Mouse (Mus musculus) adrenal gland, postnatal 25 days (tissue): ENCODE results near the gene Ddc. TPM values are rescaled to one million over a fixed set of nuclear protein-coding genes. Genes with fewer than 3 reads are reported as not detected.

Source experiments
- DNase-seq: peaks from one replicate; pipeline ENCODE4 v3.0.0; 2021; ENCODE audit warnings: mixed read lengths
- total RNA-seq: library from RNA; stranded (reverse); gene quantifications from 2 replicates; pipeline ENCODE4 v1.2.3, GENCODE M21; 2021

Gene Ddc
- total RNA-seq, 1 experiment from 2014 or later, result 70.3 TPM

GRCm38 (mm10) chr11:11781728-11782127 lies 116.2 kb downstream of the Ddc start:
- DNase-seq, result no peak

GRCm38 (mm10) chr11:11778345-11778744 lies 119.6 kb downstream of the Ddc start:
- DNase-seq, result no peak

GRCm38 (mm10) chr11:11777796-11778195 lies 120.1 kb downstream of the Ddc start:
- no peak for DNase-seq

DNA sequence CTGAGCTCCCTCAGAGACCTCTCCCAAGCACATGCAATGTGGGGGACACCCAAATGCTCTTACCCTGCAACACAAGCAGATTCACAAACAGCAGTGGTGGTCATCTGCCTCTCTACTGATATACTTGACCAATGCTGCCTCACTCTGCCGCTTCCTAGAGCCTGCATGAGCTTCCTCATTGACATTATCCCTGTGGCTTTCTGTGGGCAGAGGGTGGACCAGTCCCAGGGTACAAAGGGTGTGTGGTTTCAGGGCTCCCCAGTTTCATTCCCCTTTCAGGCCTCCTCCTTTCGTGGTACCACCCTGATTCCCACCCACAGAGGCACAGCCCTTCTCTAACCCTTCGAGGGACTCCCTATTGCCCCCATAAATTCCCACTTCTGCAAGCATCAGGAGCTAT lies 120.7 kb downstream of the Ddc start:
- DNase-seq, result no peak

- no peak for DNase-seq
Observed at GRCm38 (mm10) chr11:11776822-11777174, 121.1 kb downstream of the Ddc start.

DNA sequence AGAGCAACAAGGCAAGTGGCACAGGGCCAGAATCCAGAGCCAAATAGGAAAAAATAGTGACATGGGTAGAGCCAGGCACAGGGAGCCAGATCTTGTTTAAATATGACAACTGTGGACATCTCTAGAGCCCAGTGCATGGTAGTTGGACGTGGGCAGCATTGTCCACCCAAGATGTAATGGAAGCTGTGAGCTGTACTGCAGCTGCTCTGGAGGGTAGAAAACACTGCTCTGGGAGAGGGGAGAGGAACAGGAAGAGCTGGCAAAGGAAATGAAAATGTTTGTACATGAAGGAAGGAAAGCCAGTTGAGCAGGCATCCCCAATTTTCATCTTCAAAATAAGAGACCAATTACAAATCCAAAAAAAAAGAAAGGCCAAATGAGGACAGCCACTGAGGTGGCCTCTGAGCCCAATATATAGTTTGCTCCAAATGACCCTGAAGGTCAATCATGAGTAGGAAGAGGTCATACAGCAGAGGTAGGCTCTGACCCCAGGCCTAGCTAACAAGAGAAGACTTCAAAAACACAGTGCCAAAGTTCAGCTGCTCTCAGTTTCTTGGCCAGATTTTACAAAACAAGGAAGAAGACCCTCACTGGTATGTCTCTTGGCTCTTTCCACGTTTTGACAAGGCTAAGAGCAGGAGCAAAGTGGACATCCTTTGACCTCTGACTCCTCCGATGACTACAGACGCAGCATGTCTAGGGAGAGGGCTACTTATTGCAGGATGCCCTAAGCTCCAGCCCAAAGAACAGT lies 121.7 kb downstream of the Ddc start:
- DNase-seq, result no peak

DNA sequence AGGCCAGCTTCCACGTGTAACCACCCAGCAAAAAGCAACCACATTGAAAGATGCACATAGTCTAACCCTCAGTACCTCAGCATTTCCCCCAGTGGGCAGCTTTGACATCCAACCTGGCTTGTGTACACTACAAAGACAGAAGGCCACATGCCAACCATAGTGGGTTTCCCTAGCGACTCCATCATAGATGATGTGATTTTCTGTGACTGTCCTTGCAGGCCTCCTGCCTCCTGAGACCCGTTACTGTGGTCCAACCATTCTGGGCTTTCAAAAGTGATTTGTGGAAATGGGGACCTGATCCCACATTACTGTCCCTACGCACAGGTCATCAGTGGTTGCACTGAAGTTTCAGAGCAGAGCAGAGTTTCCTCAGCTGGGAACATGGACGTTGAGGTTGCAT lies 123.1 kb downstream of the Ddc start:
- no peak for DNase-seq

DNA sequence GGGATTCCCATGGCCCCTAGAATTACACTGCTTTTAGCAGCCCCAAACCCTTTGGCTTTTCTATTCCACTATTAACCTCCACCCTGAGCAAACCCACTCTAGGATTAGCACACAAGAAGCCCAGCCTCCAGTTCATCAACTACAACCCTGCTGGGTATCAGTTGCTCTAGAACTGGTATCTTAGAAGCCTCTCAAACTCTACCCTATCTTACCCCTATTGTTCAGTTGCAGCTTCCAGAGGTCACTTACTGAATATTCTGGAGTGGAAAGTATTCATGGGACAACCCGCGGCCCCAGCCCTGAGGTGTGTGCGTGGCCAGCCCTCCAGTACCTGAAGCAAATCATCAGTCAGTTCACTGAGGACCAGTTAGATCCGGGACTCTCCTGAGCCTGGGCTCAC lies 123.6 kb downstream of the Ddc start:
- no peak for DNase-seq

GRCm38 (mm10) chr11:11772196-11772595 lies 125.7 kb downstream of the Ddc start:
- no peak for DNase-seq

DNA sequence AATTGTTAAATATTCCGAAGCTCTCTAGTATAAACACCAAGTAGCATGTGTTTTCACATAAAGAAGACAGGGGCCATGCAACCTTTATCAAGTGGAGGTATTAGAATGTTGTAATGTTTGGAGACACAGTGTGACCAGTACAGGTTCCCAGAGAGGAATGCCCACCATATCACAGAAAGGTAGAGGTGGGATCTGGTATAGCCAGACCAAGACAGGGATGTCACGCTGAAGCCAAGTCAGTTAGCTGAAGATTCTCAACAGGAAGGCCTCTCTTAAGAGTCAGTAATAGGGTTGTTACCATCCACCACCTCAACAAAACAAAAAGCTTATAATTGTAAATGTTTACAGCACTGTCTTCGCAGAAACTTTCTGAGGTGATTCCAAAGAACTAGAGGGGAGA lies 127.3 kb downstream of the Ddc start:
- DNase-seq, result no peak

GRCm38 (mm10) chr11:11769281-11769680 lies 128.7 kb downstream of the Ddc start:
- no peak for DNase-seq

DNA sequence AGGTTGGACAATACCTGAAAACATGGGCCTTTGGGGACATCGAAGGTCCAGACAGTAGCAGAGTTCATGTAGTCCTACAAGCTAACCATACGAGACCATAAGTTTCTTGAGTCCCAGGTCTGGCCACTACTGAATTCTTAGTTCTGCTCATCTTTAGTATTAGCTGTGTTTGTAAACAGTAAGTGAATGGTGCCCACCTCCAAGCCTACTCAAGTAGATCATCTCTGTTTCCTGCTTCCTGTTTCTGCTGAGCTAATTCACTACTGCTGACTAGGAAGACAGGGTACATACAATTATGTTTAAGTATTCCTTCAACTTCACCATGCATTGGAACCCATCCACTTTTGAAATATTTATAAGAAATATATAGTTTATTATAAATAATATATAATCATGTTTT lies 129.9 kb downstream of the Ddc start:
- no peak for DNase-seq

DNA sequence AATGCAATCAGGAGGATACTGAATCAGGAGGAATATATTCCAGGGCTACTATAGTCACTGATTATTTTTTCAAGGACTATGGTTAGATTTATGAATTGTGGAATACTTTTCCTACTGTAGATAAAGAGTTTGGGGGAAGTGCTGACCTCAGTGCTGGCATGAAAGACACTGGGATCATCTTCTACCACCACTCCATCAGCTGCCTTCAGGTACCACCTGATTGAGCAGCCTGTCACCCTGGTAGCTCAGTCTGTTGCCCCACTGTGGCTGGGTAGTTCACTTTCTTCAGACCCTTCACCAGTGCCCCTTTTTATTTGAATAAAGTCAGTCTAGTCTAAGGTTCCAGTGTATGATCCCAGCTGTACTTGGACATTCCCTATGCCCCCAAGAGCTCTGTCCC lies 131.2 kb downstream of the Ddc start:
- no peak for DNase-seq

- no peak for DNase-seq
Observed at GRCm38 (mm10) chr11:11766105-11766504, 131.8 kb downstream of the Ddc start.

DNA sequence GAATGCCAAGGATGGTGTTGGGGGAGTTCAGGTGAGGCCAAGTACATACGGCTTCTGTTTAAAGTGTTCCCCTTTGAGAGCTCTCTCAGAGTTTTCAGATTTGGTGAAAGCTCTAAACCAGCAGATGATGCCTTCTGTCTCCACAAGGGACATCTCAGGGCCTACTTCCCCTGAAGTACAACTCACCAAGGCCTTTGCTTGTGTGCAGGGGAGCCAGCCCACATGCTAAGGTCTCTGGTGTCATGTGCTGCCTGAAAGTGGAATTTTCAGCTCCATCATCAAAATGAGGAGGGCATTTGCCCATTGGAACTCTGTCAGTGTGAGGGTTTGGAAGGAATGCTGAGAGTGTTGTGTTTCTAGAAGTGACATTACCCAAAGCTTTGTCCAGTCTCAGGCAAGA lies 132.5 kb downstream of the Ddc start:
- no peak for DNase-seq

Other genes starting within 250 kb of the Ddc start
- gene Ikzf1, start 213.1 kb downstream of the Ddc start, total RNA-seq, result 0.71 and 0.97 TPM in 2 replicates
- 7.2 and 7.5 TPM in 2 replicates for gene Fignl1, start 89.2 kb downstream of the Ddc start, total RNA-seq
- 103 and 108 TPM in 2 replicates for gene Grb10, start 140.5 kb upstream of the Ddc start, total RNA-seq